Mouse (Mus musculus) liver, embryonic 12.5 days (tissue): ENCODE measurements around the gene Rmi1. TPM values are rescaled to one million over a fixed set of nuclear protein-coding genes. Genes with fewer than 3 reads are reported as not detected.
"Not testable (repeated sequence)": the region's sequence is repeated elsewhere in the genome, so short reads cannot be mapped to it uniquely, and the experiment has no call there.

Experiments
- ATAC-seq: fragments of 200-750 bp; cut with Nextera tagmentation; 2 replicates; pipeline ENCODE4 v1.8.0; 2017; ENCODE audit warnings: moderate number of reproducible peaks, mild to moderate bottlenecking, moderate library complexity
- H3K27ac ChIP-seq: fragments of 300-500 bp; sonication (generic); 2 replicates; pipeline ENCODE4 v1.5.1; 2016; ENCODE audit warnings: mild to moderate bottlenecking
- H3K27me3 ChIP-seq: fragments of 300-500 bp; sonication (generic); replicated peaks from 2 replicates; pipeline ENCODE4 v1.6.1; 2016; ENCODE audit warnings: mild to moderate bottlenecking, moderate library complexity
- H3K36me3 ChIP-seq: fragments of 300-500 bp; sonication (generic); 2 replicates; pipeline ENCODE4 v1.6.1; 2016; ENCODE audit warnings: mild to moderate bottlenecking, moderate library complexity
- H3K4me1 ChIP-seq: fragments of 300-500 bp; sonication (generic); 2 replicates; pipeline ENCODE4 v1.6.1; 2016
- H3K4me2 ChIP-seq: fragments of 300-500 bp; sonication (generic); 2 replicates; pipeline ENCODE4 v1.6.1; 2016; ENCODE audit warnings: mild to moderate bottlenecking, moderate library complexity
- H3K4me3 ChIP-seq: fragments of 300-500 bp; sonication (generic); 2 replicates; pipeline ENCODE4 v1.5.1; 2016; ENCODE audit warnings: mild to moderate bottlenecking, moderate library complexity
- H3K9ac ChIP-seq: fragments of 300-500 bp; sonication (generic); 2 replicates; pipeline ENCODE4 v1.6.1; 2016; ENCODE audit warnings: mild to moderate bottlenecking, moderate library complexity
- H3K9me3 ChIP-seq: fragments of 300-500 bp; sonication (generic); replicated peaks from 2 replicates; pipeline ENCODE4 v1.6.1; 2016; ENCODE audit warnings: mild to moderate bottlenecking, moderate library complexity
- WGBS: fragments of 180-500 bp; shearing (Covaris S2); methylation state at CpG from one replicate; pipeline ENCODE4 v1.1.7; 2016; ENCODE audit not compliant: insufficient replicate concordance; 5-methylcytosine and 5-hydroxymethylcytosine counted together
- polyA plus RNA-seq: library from polyadenylated mRNA; unstranded; fragments of >200 nt; fragmentation: Nextera tagmentation; extraction: Ambion mirVana; gene quantifications from 2 replicates; pipeline ENCODE4 v1.2.1, GENCODE M21; 2016

The Rmi1 gene
- polyA plus RNA-seq = 22.3 and 25.4 TPM in 2 replicates

DNA sequence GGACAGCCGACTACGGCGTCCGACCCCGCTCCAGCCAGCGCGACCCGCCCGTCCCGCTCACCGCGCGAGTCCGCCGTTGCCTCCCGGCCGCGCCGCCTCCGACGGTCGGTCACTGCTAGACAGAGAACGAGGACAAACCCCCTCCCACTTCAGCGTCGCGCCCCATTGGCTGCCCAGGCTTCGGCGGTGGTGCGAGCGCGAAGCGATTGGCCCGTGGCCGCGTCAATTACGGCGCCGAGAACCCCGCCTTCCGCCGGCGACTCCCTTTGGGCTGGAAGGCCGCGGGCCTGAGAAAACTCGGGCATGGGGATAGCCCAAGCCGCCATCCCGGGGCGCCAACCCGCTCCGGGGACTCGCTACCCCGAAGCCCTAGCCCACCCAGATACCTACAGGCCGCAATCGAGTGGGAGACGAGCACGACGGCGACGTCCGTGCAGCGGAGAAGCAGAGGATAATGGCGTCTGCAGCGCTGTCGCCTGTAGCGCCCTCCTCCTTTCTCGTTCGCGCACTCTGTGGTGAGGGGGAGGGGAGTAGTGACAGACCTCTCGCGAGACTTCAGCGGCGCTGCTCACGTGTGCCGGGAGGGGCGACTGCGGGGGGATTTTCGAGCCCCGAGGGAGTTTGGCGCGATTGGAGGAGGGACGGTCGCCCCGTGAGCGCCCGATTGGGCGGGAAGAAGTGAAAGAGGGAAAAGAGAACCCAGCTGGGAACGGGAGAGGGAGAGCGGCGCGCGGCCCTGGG, at the start of gene Rmi1:
Gene Rmi1 (plus strand): TSS at position 246 of the 741 bp plus-strand sequence.
- Histone ChIP-seq H3K4me1 (peaks cover 31% of the 10 kb centered on the region), H3K27ac (peak within 1 kb of the TSS; percentile 97), H3K9ac (peak within 1 kb of the TSS; percentile 100), H3K27me3 (no peaks in the 10 kb centered on the region), H3K4me3 (peak within 1 kb of the TSS; percentile 98), H3K4me2 (peak within 1 kb of the TSS; percentile 84), H3K36me3 (peaks cover 42% of the 10 kb centered on the region), H3K9me3 (no peaks in the 10 kb centered on the region)
- peak; percentile 93 for ATAC-seq
- under 1% methylated on average over 91 of the region's 91 CpGs for WGBS

DNA sequence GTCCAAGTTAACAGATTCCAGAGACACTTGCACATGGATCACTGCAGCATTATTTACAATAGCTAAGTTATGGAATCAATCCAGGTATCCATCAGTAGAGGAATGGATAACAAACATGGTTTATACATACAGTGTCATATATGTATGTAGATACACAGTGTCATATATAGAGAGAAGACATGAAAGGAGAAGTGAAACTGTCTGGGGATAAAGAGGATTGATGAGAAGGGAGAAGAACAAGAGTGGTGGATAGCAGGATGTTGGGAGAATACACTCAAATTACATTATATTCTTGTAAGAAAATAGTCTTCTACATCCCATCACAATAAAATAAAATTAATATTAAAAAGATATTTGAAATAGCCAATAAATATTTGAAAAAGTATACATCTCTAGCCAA, 49.1 kb upstream of the Rmi1 start:
- H3K4me1 ChIP-seq = no peaks in the 10 kb centered on the region
- no peaks in the 10 kb centered on the region for H3K9me3 ChIP-seq
- no peak overlapping the region for H3K4me2 ChIP-seq
- H3K9ac ChIP-seq = no peak overlapping the region
- H3K27me3 ChIP-seq = peaks cover 25% of the 10 kb centered on the region
- no peaks in the 10 kb centered on the region for H3K36me3 ChIP-seq
- no peak for ATAC-seq
- H3K4me3 ChIP-seq = no peak overlapping the region
- no peak overlapping the region for H3K27ac ChIP-seq

DNA sequence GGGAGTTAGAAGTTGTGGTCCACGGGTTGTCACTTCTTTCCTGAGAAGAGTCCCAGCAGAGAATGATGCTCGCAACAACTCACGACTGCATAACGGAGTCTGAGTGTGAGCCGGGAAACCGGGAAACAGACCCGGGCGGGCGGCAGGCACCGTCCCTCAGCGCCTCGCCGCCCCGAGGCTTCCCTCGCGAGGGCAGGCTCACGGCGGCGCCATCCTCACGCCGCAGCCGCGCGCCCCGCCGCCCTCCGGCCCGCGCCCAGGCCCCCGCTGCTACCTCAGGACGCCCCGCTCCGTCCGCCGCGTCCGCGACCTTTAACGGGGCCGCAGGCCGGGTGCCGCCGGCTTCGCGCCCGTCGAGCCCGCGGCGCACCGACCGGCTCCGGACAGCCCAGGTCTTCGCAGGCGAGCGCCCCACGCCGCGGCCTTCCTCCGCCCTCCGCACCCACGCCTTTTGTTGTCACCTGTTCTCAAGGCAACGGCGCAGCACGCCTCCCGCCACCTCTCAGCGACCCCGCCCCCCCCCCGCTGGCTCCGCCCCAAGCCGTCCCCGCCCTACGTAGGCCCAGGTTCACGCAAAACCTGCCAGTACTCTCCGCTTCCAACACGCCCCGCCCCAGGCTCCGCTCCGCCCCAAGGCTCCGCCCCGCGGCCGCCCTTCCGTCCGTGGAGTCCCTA, 43.3 kb upstream of the Rmi1 start, which contains the start of gene Kif27:
Gene Kif27 (minus strand): TSS at position 494 of the 675 bp plus-strand sequence.
- peak within 1 kb of the TSS; percentile 77 for H3K9ac ChIP-seq
- H3K27me3 ChIP-seq = peaks cover 19% of the 10 kb centered on the region
- peak within 1 kb of the TSS; percentile 72 for H3K4me3 ChIP-seq
- ATAC-seq = peak; percentile 99
- 1% methylated on average over 71 of the region's 85 CpGs for WGBS
- H3K4me1 ChIP-seq = peaks cover 12% of the 10 kb centered on the region
- peak within 1 kb of the TSS; percentile 100 for H3K4me2 ChIP-seq
- no peak within 1 kb of the TSS for H3K27ac ChIP-seq
- H3K9me3 ChIP-seq = no peaks in the 10 kb centered on the region
- H3K36me3 ChIP-seq = no peaks in the 10 kb centered on the region

DNA sequence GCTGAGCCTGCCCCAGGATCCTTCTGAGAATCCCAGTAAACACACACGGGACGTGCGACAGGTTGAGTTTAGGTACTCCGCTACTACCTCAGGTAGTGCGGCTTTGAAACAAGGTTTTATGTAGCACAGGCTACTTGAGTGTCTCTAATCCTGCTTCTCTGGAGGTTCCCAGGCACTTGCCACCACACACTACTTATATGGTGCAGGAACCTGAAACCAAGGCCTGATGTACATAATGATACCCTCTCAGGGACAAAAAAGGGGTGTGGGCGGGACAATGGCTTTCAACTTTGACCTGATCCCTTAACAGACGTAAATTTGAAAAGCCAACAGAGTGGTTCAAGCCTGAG, 42.8 kb upstream of the Rmi1 start:
- no peaks in the 10 kb centered on the region for H3K9me3 ChIP-seq
- ATAC-seq = peak; percentile 69
- H3K27ac ChIP-seq = no peak overlapping the region
- no peaks in the 10 kb centered on the region for H3K36me3 ChIP-seq
- H3K4me1 ChIP-seq = peaks cover 12% of the 10 kb centered on the region
- WGBS = 9% methylated on average over 7 of the region's 7 CpGs
- H3K4me2 ChIP-seq = peak overlapping the region; percentile 100
- peaks cover 19% of the 10 kb centered on the region for H3K27me3 ChIP-seq
- H3K4me3 ChIP-seq = peak overlapping the region; percentile 72
- H3K9ac ChIP-seq = peak overlapping the region; percentile 44

DNA sequence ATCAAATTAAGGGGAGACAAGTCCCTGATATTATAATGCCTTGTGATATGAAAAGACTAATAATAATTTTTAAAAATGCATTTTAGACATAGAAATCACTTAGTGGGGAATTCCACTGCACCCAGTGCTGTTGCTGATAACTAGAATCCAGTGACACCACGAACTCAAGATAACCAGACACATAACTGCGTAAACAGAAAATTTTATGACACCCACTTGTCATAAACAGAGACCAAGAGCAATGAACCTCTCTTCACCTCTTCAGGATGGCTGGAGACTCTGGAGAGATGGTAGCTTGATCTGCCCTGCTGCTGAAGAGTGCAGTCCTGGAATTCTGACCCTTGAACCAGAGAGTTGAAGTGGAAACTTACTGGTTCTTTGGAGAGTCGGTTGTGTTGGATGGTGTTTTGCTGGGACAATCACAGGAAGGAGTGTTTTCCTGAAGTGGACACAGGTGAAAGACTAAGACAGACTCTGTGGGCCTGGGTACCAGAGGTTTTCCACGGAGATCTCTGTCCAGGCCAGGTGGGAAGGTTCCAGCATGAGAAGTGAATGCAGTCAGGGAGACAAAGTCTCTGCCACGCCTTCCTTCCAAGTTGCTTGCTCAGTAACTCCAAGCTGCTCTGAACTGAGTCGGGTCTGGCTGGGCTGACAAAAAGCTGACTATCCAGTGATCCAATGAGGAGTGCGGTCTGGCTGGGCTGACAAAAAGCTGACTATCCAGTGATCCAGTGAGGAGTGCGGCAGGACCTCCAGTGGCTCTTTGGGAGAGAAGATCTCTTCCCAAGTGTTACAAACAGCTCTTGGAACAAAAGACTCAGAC, 37.5 kb upstream of the Rmi1 start:
- Histone ChIP-seq H3K4me2 (no peak overlapping the region), H3K27me3 (no peaks in the 10 kb centered on the region), H3K9me3 (no peaks in the 10 kb centered on the region), H3K9ac (no peak overlapping the region), H3K4me1 (0 out of 2 replicates have a peak, but pooled peaks cover under 1% of the 10 kb centered on the region), H3K36me3 (no peaks in the 10 kb centered on the region), H3K27ac (no peak overlapping the region), H3K4me3 (no peak overlapping the region)
- ATAC-seq = no peak
- 56% methylated on average over 8 of the region's 8 CpGs for WGBS

DNA sequence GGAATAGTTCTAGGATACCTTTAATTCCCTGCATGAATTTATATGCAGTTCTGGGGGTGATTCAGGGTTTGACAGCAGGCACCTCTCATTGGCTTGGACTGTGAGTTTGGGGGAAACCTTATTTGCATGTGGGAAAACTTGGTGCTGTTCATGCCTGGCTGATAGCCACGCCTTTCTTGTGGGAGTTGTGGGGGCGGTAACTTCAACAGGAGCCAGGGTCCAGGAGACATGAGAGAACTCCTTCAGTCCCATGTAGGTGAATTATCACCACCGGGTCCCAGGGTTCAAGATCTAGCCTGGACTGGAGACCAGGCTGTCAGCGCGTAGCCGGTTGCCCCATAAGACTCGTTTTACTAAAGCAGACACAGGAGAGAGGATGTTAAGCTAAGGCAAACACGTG, 36.9 kb upstream of the Rmi1 start:
- H3K27me3 ChIP-seq, H3K36me3 ChIP-seq, H3K9ac ChIP-seq, H3K9me3 ChIP-seq, ATAC-seq, H3K4me3 ChIP-seq, H3K4me1 ChIP-seq, H3K27ac ChIP-seq, H3K4me2 ChIP-seq: not testable (repeated sequence)
- WGBS = 63% methylated on average over 8 of the region's 8 CpGs

DNA sequence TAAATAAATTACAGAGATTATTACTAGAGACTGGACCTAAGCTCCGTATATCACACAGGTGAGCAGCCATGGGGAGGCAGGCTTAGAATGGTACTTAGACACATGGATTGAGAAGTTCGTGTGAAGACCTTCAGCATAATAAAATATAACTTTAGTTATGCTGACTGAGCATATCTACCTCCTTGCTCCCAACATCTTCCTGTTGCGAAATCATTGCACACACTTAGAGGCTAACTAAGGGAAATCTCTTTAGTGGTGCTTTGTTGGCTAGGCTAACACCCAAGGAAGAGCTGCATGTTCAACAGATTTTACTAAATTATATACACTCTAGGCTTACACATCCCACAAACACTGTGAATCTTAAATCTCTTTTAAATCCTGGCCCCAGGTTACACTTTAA, 35.7 kb upstream of the Rmi1 start:
- ATAC-seq = no peak
- WGBS = 70% methylated on average over 3 of the region's 3 CpGs

DNA sequence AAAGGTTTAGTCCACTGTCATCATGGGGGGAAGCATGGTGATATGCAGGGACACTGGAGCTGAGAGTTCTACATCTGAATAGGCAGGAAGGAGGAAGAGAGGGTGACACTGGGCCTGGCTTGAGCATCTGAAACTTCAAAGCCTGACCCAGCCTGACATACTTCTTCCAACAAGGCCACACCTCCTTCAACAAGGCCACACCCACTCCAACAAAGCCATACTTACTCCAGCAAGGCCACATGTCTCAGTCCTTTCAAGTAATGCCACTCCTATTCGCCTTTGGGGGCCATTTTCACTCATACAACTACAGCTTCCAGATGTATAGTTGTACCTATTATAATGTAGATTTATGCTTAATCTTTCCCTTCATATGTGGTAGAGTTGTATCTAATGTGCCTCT, 34.4 kb upstream of the Rmi1 start:
- Histone ChIP-seq H3K9ac (no peak overlapping the region), H3K9me3 (no peaks in the 10 kb centered on the region), H3K4me2 (no peak overlapping the region), H3K27ac (no peak overlapping the region), H3K36me3 (no peaks in the 10 kb centered on the region), H3K27me3 (no peaks in the 10 kb centered on the region), H3K4me1 (0 out of 2 replicates have a peak, but pooled peaks cover 2% of the 10 kb centered on the region), H3K4me3 (no peak overlapping the region)
- no peak for ATAC-seq
- 56% methylated on average over 1 of the region's 1 CpGs for WGBS

More for the DNA sequence above, 35.7 kb upstream of the Rmi1 start:
- Histone ChIP-seq H3K27ac (no peak overlapping the region), H3K9me3 (no peaks in the 10 kb centered on the region), H3K36me3 (no peaks in the 10 kb centered on the region), H3K4me2 (no peak overlapping the region), H3K4me3 (no peak overlapping the region), H3K9ac (no peak overlapping the region), H3K27me3 (no peaks in the 10 kb centered on the region), H3K4me1 (no peaks in the 10 kb centered on the region)

DNA sequence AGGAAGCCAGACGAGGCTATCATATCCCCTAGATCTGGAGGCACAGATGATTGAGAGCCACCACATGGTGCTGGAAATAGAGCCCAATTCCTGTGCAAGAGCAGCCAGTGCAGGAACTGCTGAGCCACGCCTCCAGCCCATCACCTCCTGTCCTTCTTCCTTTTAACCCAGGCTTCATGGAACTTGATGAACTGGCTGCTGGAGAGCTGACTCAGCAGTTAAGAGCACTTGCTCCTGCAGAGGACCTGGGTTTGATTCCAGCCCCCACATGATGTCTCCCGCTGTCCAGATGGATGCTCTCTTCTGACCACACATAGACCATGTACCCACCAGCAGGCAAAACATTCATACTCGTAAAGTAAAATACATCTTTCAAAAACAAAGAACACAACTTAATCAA, 33.2 kb upstream of the Rmi1 start:
- Histone ChIP-seq H3K9me3 (no peaks in the 10 kb centered on the region), H3K4me1 (0 out of 2 replicates have a peak, but pooled peaks cover 6% of the 10 kb centered on the region), H3K27ac (no peak overlapping the region), H3K9ac (no peak overlapping the region), H3K4me3 (no peak overlapping the region), H3K27me3 (0 out of 2 replicates have a peak, but pooled peaks cover 3% of the 10 kb centered on the region), H3K36me3 (no peaks in the 10 kb centered on the region), H3K4me2 (no peak overlapping the region)
- WGBS = 56% methylated on average over 4 of the region's 4 CpGs
- no peak for ATAC-seq

DNA sequence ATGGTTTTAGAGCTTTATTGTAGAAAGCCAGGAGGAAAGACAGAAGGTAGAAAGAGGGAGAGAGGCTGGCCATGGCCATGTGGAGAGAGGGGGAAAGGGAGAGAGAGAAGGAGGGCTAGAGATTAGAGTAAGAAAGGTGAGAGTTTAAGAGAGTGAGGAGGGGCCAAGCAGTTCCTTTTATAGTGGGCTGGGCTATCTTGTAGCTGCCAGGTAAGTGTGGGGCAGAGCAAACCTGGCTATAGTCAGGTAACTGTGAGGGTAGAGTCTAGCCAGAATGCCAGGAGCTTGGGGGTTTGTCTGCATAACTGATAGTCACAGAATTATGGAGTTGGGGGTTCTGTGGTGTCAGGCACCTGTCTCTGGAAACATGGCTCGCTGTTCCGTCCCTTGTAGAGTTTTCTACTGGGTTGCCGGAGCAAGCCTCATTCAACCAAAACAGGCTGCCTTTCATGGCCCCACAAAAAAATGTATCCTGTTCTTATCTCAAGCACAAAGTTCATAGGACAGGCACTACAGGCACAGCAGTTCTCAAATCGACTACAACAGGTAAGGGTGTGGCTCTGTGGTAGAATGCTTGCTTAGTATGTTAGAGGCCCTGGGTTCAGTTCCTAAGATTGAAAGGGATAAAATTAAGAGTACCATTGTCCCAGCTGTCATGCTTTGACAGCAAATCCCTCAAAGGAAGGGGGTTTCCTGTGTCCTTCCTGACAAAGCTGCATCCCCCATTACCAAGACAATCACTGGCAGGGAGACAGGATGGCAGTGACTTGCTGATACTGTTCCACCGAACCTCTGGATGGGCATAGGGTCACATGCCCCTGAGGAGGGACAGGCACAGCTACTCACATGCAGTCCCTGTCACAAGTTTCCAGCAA, 29.5 kb upstream of the Rmi1 start:
- Histone ChIP-seq H3K27ac (no peak overlapping the region), H3K27me3 (0 out of 2 replicates have a peak, but pooled peaks cover 3% of the 10 kb centered on the region), H3K4me3 (no peak overlapping the region), H3K4me2 (no peak overlapping the region), H3K9ac (no peak overlapping the region), H3K36me3 (no peaks in the 10 kb centered on the region), H3K9me3 (peaks cover 30% of the 10 kb centered on the region), H3K4me1 (0 out of 2 replicates have a peak, but pooled peaks cover 6% of the 10 kb centered on the region)
- WGBS = 62% methylated on average over 5 of the region's 5 CpGs
- no peak for ATAC-seq

DNA sequence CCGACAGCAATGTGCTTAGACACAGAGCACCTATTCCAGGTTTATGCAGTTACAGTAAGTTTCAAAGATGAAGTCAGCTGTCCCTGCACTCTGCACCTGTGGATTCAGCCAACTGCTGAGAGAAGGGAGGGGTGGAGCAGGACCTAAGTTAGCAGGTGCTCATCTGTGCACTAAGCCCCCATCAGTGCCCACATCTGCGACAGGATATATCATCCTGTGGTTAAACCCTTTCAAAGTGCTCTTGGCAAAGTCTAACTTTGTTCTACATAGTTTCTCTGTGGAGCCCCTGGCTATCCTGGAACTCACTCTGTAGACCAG, 28.9 kb upstream of the Rmi1 start:
- ATAC-seq = no peak
- 54% methylated on average over 2 of the region's 2 CpGs for WGBS
- H3K27ac ChIP-seq = no peak overlapping the region

More for the DNA sequence above, 28.9 kb upstream of the Rmi1 start:
- no peak overlapping the region for H3K4me2 ChIP-seq
- H3K27me3 ChIP-seq = 0 out of 2 replicates have a peak, but pooled peaks cover 3% of the 10 kb centered on the region
- no peak overlapping the region for H3K9ac ChIP-seq
- H3K36me3 ChIP-seq = no peaks in the 10 kb centered on the region
- 0 out of 2 replicates have a peak, but pooled peaks cover 6% of the 10 kb centered on the region for H3K4me1 ChIP-seq
- no peak overlapping the region for H3K4me3 ChIP-seq
- peaks cover 30% of the 10 kb centered on the region for H3K9me3 ChIP-seq
